Mouse (Mus musculus) forebrain, embryonic 11.5 days (tissue): ENCODE measurements around the gene Birc6. TPM values are rescaled to one million over a fixed set of nuclear protein-coding genes. Genes with fewer than 3 reads are reported as not detected.
A peak's percentile ranks its signal among the peaks of the same experiment; 100 is the strongest.

ENCODE experiments used
- ATAC-seq: fragments of 200-750 bp; cut with Nextera tagmentation; replicated peaks from 2 replicates; pipeline ENCODE4 v1.8.0; 2017; ENCODE audit warnings: moderate TSS enrichment; ENCODE audit not compliant: low FRiP score
- DNase-seq: peaks from one replicate; pipeline ENCODE4 v3.0.0-alpha.2; 2017; ENCODE audit warnings: low spot score
- H3K27ac ChIP-seq: fragments of 300-500 bp; sonication (generic); 2 replicates; pipeline ENCODE4 v1.5.1; 2014; ENCODE audit warnings: low read depth, low read length
- H3K27me3 ChIP-seq: fragments of 300-500 bp; sonication (generic); 2 replicates; pipeline ENCODE4 v1.6.1; 2014; ENCODE audit warnings: mild to moderate bottlenecking, low read length, mixed read lengths; ENCODE audit not compliant: control insufficient read depth, insufficient read depth
- H3K36me3 ChIP-seq: fragments of 300-500 bp; sonication (generic); 2 replicates; pipeline ENCODE4 v1.6.1; 2014; ENCODE audit warnings: mild to moderate bottlenecking, low read length, moderate library complexity, mixed read lengths; ENCODE audit not compliant: control insufficient read depth, insufficient read depth
- H3K4me1 ChIP-seq: fragments of 300-500 bp; sonication (generic); replicated peaks from 2 replicates; pipeline ENCODE4 v1.6.1; 2014; ENCODE audit warnings: low read length, mixed read lengths; ENCODE audit not compliant: control insufficient read depth, insufficient read depth
- H3K4me2 ChIP-seq: fragments of 300-500 bp; sonication (generic); 2 replicates; pipeline ENCODE4 v1.6.1; 2014; ENCODE audit warnings: low read depth, mild to moderate bottlenecking, low read length, moderate library complexity, mixed read lengths; ENCODE audit not compliant: severe bottlenecking
- H3K4me3 ChIP-seq: fragments of 300-500 bp; sonication (generic); 2 replicates; pipeline ENCODE4 v1.5.1; 2014; ENCODE audit warnings: low read depth, low read length
- H3K9ac ChIP-seq: fragments of 300-500 bp; sonication (generic); 2 replicates; pipeline ENCODE4 v1.6.1; 2014; ENCODE audit warnings: low read length
- H3K9me3 ChIP-seq: fragments of 300-500 bp; sonication (generic); 2 replicates; pipeline ENCODE4 v1.6.1; 2016; ENCODE audit warnings: low read length, mixed read lengths; ENCODE audit not compliant: control insufficient read depth
- WGBS: fragments of 180-500 bp; shearing (Covaris S2); extraction: QIAGEN DNeasy Blood & Tissue Kit; methylation state at CpG from one replicate; pipeline ENCODE4 v1.1.7; 2014; 5-methylcytosine and 5-hydroxymethylcytosine counted together
- polyA plus RNA-seq: library from polyadenylated mRNA; unstranded; fragments of >200 nt; fragmentation: Nextera tagmentation; extraction: Ambion mirVana; gene quantifications from 2 replicates; pipeline ENCODE4 v1.2.1, GENCODE M21; 2014

Birc6 gene
- polyA plus RNA-seq, 1 experiment from 2014 or later: 94.7 TPM

DNA sequence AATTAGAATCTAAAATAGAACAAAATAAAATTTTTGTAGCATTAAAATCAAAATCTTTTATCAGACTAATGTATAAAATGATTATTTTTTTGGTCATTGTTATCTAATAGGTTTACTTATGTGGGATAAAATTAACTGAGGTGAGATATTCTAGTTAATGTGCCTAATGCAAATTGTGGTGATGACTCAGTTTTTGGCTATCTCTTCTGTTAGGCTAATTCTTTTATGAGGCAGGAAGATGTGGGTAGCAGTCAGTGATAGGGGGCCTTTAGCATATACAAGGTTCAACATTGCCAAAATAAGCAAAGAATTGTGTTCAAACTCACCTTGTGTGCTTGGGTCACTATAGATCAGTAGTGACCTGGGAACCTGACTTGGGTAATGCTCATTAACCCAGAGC lies 178.5 kb downstream of the Birc6 start:
- Histone ChIP-seq H3K9me3 (no peaks in the 10 kb centered on the region), H3K4me2 (no peak overlapping the region)
- no peak for ATAC-seq

DNA sequence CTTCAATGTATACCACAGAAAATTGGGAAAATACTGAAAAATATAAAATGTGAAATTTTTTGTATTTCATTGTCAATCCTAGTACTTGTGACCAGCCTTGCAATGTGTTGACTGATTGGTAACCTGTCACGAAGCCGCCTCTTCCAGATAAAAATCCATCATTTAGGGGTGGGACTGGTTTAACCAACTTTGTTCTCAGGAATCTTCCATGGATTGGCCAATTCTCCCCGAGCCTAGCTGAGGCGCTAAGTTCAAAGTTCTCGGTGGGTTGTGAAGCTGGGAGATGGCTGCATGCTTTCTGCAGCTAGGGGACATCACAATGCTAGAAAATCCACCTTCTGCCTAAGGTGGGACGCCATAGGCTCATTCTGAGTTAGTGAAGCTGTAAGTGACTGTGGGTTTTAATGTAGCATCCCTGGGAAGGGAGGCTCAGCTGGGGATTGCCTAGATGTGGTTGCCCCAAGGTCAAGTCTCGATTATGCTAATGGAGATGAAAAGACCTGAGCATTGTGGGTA lies 179.6 kb downstream of the Birc6 start:
- H3K4me2 ChIP-seq: no peak overlapping the region
- H3K9me3 ChIP-seq: no peaks in the 10 kb centered on the region
- no peaks in the 10 kb centered on the region for H3K27me3 ChIP-seq
- 91% methylated on average over 7 of the region's 7 CpGs for WGBS
- ATAC-seq (no peak), DNase-seq (no peak)
- no peaks in the 10 kb centered on the region for H3K4me1 ChIP-seq
- H3K27ac ChIP-seq: no peak overlapping the region
- H3K9ac ChIP-seq: no peak overlapping the region
- H3K36me3 ChIP-seq: no peaks in the 10 kb centered on the region; the same call in 1 of the 2 replicates
- no peak overlapping the region for H3K4me3 ChIP-seq

More for the DNA sequence above, 178.5 kb downstream of the Birc6 start:
- Histone ChIP-seq H3K9ac (no peak overlapping the region), H3K27ac (no peak overlapping the region), H3K27me3 (no peaks in the 10 kb centered on the region), H3K4me3 (no peak overlapping the region), H3K36me3 (no peaks in the 10 kb centered on the region; the same call in 1 of the 2 replicates), H3K4me1 (no peaks in the 10 kb centered on the region)
- DNase-seq: no peak

DNA sequence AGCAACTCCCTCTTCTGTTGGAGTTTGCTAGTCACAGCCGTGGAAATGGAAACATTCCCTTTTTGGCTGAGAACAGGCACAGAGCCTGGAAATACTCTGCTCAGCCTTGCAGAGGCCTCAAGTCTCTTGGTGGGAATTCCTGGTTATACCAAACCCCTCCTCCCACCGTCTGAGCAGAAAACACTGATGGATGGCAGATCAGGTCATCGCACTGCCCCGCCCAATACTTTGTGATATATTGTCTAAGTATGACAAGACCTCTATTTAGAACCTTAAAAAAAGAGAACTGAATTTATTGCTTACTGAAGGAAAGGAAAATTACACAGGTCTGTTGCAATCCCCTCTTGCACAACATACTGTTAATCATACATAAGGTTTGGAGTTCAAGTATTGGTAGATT lies 182.6 kb downstream of the Birc6 start:
- DNase-seq (no peak), ATAC-seq (no peak)
- WGBS: 75% methylated on average over 4 of the region's 4 CpGs
- Histone ChIP-seq H3K36me3 (no peaks in the 10 kb centered on the region), H3K4me3 (no peak overlapping the region), H3K9ac (no peak overlapping the region), H3K4me1 (no peaks in the 10 kb centered on the region), H3K27me3 (no peaks in the 10 kb centered on the region), H3K27ac (no peak overlapping the region), H3K9me3 (no peaks in the 10 kb centered on the region), H3K4me2 (no peak overlapping the region)

DNA sequence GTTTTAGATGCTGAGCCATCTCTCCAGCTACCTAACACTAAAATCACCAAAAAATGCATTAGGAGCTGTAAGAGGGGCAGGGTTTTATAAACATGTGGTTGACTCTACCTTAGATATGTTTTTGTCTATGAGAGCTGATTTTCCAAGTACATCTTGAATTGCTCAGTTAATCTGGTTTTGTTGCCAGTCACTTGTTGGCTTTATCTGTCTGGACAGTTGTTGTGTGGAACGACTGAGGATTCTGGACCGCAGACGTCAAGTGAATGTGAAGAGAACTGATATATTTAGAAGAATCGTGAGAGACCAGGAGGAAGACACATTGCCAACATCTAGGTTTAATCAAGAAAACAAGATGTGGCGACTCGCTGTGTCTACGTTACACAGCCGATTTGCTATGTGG lies 183.5 kb downstream of the Birc6 start:
- Histone ChIP-seq H3K36me3 (no peaks in the 10 kb centered on the region), H3K9ac (no peak overlapping the region), H3K27me3 (no peaks in the 10 kb centered on the region), H3K4me2 (no peak overlapping the region), H3K4me3 (no peak overlapping the region), H3K9me3 (no peaks in the 10 kb centered on the region), H3K4me1 (no peaks in the 10 kb centered on the region), H3K27ac (no peak overlapping the region)
- ATAC-seq (no peak), DNase-seq (no peak)
- WGBS: 89% methylated on average over 8 of the region's 8 CpGs

DNA sequence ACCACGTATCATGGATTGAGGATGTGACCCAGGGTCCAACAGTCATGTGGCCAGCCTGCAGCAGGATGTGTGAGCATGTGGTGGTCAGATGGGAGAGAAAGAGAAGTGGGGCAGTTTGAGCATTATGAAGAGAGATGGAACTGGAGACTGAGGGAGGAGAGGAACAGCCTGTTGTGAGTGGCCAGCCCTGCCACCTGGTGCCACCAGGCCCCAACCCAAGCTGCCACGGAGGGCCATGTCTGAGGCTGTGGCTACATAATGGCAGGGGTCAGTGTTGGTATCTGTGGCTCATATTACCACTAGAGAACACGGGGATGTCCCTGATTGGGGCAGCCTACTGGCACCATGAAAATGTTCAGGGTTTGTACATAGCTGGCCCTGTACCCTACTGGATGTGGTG lies 187.0 kb downstream of the Birc6 start:
- H3K9ac ChIP-seq: no peak overlapping the region
- H3K27me3 ChIP-seq: no peaks in the 10 kb centered on the region
- H3K9me3 ChIP-seq: no peaks in the 10 kb centered on the region
- DNase-seq: no peak
- no peak overlapping the region for H3K27ac ChIP-seq
- H3K4me1 ChIP-seq: no peaks in the 10 kb centered on the region
- H3K36me3 ChIP-seq: no peaks in the 10 kb centered on the region
- no peak overlapping the region for H3K4me3 ChIP-seq
- no peak for ATAC-seq
- 74% methylated on average over 3 of the region's 3 CpGs for WGBS
- H3K4me2 ChIP-seq: no peak overlapping the region

DNA sequence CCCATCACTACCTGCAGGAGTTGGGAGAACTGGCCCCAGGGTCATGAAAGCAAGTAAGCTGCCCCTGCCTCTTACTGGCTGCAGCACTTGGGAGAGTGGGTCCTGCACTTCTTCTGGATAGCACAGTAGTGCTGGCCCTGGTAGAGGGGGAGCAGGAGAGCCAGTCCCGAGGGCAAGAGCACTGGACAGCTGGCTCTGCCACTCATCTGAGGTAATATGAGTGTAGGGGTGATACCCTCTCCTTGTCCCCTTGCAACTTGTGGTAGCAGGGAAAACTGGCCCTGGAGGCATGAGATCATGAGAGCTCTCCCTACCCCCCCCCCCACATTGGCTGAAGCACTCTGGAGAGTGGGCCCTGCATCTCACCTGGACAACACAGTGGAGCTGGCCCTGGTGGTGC lies 187.6 kb downstream of the Birc6 start:
- no peaks in the 10 kb centered on the region for H3K27me3 ChIP-seq
- no peak overlapping the region for H3K4me3 ChIP-seq
- no peak overlapping the region for H3K9ac ChIP-seq
- no peaks in the 10 kb centered on the region for H3K36me3 ChIP-seq
- H3K9me3 ChIP-seq: no peaks in the 10 kb centered on the region
- ATAC-seq: no peak
- H3K27ac ChIP-seq: no peak overlapping the region
- H3K4me2 ChIP-seq: no peak overlapping the region
- 71% methylated on average over 1 of the region's 1 CpGs for WGBS
- no peaks in the 10 kb centered on the region for H3K4me1 ChIP-seq
- DNase-seq: no peak

DNA sequence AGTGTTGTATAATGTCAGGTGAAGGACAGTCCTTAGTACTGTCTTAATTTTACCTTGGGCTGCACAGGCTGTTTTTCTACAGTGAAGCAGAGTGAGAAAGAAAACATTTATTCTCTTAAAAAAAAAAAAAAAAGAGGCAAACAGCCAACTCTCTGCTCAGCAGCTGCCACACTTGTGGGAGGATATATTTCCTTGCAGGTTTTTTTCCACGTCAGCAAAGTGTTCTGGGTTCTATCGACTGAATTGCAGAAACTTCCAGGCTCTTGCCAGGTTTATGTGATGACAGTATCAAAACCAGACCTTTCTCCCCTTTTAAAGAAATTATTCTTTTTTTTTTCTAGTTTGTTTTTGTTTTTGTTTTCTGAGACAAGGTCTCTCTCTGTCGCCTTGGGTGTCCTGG lies 188.5 kb downstream of the Birc6 start:
- Histone ChIP-seq H3K4me3 (no peak overlapping the region; the same call in 1 of the 2 replicates), H3K4me2 (peak overlapping the region; percentile 67; the same call in 1 of the 2 replicates), H3K9me3 (no peaks in the 10 kb centered on the region), H3K4me1 (no peaks in the 10 kb centered on the region), H3K27ac (no peak overlapping the region), H3K36me3 (no peaks in the 10 kb centered on the region), H3K9ac (no peak overlapping the region), H3K27me3 (no peaks in the 10 kb centered on the region)
- ATAC-seq: no peak
- no peak for DNase-seq
- 80% methylated on average over 3 of the region's 3 CpGs for WGBS

DNA sequence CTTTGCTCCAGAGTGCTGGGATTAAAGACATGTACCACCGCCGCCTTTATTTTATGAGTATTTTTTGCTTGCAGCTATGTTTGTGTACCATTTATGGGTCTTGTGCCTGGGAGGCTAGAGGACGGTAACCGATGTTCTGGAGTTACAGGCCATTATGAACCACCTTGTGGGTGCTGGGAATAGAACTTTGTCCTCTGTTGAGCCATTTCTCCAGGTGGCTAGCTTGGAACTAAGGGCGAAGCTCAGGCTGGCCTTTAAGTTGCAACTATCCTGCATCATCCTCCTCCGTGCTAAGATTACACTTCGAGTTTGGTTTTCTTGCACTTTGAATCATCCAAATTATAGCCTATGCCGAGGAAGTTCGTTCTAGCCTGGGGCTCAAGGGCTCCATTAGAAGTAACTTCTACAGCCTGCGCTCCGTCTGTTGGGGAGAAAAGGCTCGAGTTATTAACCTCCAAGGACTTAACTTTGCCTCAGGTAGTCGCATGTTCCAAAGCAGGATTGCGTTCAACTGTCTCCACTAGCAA lies 189.1 kb downstream of the Birc6 start:
- Histone ChIP-seq H3K27ac (no peak overlapping the region), H3K9ac (peak overlapping the region; percentile 39), H3K9me3 (no peaks in the 10 kb centered on the region), H3K36me3 (no peaks in the 10 kb centered on the region), H3K27me3 (no peaks in the 10 kb centered on the region), H3K4me3 (peak overlapping the region; percentile 86), H3K4me2 (peak overlapping the region; percentile 67), H3K4me1 (no peaks in the 10 kb centered on the region)
- 10% methylated on average over 14 of the region's 14 CpGs for WGBS
- peak; percentile 4; the same call in 1 of the 2 replicates for ATAC-seq
- no peak for DNase-seq

DNA sequence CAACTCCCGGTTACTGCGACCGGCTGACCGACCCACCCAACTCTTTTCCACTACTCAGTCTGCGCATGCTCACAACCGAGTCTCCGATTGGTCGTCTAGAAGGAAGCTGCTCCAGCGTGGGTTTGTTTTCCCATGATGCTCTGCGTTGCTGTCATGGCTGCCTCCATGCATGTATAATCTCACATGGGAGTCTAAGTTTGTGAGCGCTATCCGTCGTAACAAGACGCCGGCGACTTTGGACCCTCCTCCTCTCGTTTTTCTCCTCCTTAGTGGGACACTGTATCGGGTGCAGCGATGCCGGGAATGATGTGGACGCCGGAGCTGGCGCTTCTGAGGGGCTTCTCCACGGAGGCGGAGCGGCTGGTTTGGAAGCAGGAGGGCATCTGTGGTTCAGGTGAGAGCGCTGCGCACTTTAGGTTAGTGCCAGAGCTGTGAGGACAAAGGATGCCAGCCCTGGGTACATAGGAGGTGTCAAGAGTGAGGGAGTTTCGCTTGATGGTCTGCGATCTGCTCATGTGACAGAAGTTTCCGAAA lies 189.6 kb downstream of the Birc6 start, which contains the start of gene Ttc27:
TSS of gene Ttc27 (plus strand) at position 115 of the 534 bp plus-strand sequence.
- ATAC-seq: peak; percentile 93
- Histone ChIP-seq H3K27me3 (no peaks in the 10 kb centered on the region), H3K4me3 (peak within 1 kb of the TSS; percentile 86), H3K9me3 (no peaks in the 10 kb centered on the region), H3K4me2 (peak within 1 kb of the TSS; percentile 69), H3K9ac (peak within 1 kb of the TSS; percentile 69), H3K36me3 (no peaks in the 10 kb centered on the region), H3K27ac (no peak within 1 kb of the TSS), H3K4me1 (no peaks in the 10 kb centered on the region)
- peak; percentile 95 for DNase-seq
- 1% methylated on average over 31 of the region's 31 CpGs for WGBS
